Mouse (Mus musculus) thymus, postnatal 0 days (tissue): Measurements from ENCODE around the gene F8a. TPM values are rescaled to one million over a fixed set of nuclear protein-coding genes. Genes with fewer than 3 reads are reported as not detected.
"Not testable (repeated sequence)": the region's sequence is repeated elsewhere in the genome, so short reads cannot be mapped to it uniquely, and the experiment has no call there.

Source experiments
- DNase-seq: peaks from one replicate; pipeline ENCODE4 v3.0.0-alpha.2; 2015; ENCODE audit warnings: low spot score
- polyA plus RNA-seq: library from polyadenylated mRNA; unstranded; fragments of >200 nt; fragmentation: Nextera tagmentation; extraction: Ambion mirVana; gene quantifications from 2 replicates; pipeline ENCODE4 v1.2.1, GENCODE M21; 2015

The F8a gene
- 19.1 and 20.4 TPM in 2 replicates for polyA plus RNA-seq

DNA sequence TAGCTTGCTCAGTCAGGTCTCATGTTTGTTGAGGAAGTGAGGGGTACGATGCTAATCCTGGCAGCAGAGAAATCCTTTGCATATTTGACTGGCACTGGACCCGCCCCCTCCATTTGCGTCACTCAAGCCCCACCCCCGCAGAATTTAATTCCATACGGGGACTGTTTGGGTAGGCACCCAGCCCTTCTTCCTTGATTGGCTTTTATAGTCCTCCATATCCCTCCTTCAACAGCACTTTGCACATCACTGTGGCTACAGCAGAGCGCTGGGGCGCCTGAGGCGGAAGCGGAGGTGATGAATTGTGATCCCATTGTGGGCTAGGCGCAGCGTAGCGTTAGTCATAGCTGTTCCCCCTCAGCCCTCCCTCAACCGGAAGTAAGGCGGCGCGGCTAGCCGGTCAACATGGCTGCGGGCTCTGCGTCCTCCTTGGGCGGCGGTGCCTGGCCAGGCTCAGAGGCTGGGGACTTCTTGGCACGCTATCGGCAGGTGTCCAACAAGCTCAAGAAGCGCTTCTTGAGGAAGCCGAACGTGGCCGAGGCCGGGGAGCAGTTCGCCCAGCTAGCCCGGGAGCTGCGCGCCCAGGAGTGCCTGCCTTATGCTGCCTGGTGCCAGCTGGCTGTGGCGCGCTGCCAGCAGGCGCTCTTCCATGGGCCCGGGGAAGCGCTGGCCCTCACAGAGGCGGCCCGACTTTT is at the start of gene F8a:
Gene F8a (plus strand): TSS at position 378 of the 692 bp plus-strand sequence.
- DNase-seq: peak; percentile 83

- peak; percentile 4 for DNase-seq
These were observed 36.2 kb upstream of the F8a start, which contains the start of gene Xlr3b for GRCm38 (mm10) chrX:73191934-73192333. Xlr3b (plus strand) TSS chrX:73192207.

- DNase-seq: not testable (repeated sequence)
These were observed 14.1 kb upstream of the F8a start, which contains the start of gene Xlr4b for GRCm38 (mm10) chrX:73213819-73214564. Xlr4b (plus strand) TSS chrX:73214333.

DNA sequence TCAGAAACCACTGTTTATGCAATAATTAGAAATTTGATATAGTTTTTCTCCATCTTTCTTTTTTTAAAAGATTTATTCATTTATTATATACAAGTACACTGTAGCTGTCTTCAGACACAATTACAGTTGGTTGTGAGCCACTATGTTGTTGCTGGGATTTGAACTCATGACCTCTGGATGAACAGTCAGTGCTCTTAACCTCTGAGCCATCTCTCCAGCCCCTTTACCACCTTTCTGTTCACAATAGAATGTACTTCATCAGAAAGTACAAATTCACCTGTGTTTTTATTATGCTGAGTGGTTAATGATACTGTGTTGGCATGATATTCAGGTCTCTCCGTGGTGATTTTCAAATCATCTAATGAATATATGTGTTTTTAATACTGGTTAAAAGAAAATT is 2.7 kb upstream of the F8a start:
- DNase-seq: no peak

DNA sequence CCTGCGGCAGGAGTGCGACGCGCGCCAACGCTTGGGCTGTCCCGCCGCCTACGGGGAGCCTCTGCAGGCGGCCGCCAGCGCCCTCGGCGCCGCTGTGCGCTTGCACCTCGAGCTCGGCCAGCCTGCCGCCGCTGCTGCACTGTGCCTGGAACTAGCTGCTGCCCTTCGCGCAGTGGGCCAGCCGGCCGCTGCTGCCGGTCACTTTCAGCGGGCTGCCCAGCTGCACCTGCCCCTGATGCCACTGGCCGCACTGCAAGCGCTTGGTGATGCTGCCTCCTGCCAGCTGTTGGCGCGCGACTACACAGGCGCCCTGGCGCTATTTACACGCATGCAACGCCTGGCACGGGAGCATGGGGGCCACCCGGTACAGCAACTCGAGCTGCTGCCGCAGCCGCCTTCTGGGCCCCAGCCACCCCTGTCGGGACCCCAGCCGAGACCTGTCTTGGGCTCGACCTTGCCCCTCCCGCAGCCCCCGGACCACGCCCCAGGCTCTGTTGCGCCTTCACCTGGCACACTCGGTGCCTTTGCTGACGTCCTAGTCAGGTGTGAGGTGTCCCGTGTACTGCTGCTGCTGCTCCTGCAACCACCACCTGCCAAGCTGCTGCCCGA is 619 bp downstream of the F8a start:
- peak; percentile 65 for DNase-seq

GRCm38 (mm10) chrX:73229288-73229687 is 1.2 kb downstream of the F8a start:
- DNase-seq: no peak

DNA sequence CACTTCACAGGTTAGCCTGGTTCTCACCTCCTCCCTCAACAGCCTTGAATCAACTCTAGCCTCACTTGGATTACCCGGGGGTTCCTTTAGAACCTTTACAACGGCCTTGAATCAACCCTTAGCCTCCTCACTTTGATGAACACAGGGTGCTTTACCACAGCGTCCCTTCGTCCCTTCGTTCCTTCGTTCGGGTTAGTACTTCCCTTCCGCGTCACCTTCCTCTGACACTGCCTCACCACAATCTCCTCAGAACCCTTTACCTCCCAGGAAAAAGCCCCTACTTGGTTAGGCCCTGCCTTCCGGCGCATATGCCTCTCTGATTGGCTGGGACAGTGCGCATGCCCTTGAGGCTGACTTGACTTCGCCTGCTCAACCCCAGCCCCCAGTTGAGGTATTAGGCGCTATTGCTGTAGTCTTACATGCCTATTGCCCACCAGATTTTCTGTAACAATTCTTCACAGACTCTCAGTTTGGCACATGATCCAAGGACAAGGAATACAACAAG is 14.8 kb downstream of the F8a start, which contains the start of gene Xlr4c:
Gene Xlr4c (minus strand): TSS at position 310 of the 505 bp plus-strand sequence.
- not testable (repeated sequence) for DNase-seq

GRCm38 (mm10) chrX:73262428-73262827 is 34.3 kb downstream of the F8a start:
- DNase-seq: not testable (repeated sequence)

DNA sequence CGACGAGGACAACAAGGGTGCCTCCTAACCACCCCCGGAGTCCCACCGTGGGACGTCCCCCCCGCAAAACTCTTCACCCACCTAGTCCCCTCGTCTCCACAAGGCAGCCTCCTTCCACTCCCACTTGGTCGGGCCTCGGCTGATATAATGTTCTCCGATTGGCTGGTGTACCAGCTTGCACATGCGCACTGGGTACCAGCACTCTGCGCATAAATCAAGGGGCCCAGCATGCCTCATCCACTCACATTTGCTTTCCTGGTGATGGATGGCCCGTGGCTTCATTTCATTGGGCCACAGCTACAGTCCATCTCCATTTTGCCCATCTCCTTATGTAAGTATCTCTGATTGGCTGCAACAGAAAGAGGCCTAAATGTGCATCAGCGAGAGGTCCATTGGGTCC is 37.2 kb downstream of the F8a start, which contains the start of gene Xlr3c:
Gene Xlr3c (minus strand): TSS at position 121 of the 400 bp plus-strand sequence.
- not testable (repeated sequence) for DNase-seq

Other genes starting within 250 kb of the F8a start
- 0.78 and 0.96 TPM in 2 replicates for gene Zfp185, start 241.0 kb upstream of the F8a start, polyA plus RNA-seq
- 0.09 TPM in 1 of 2 replicates, not detected in the other for gene Pnma5, start 191.2 kb upstream of the F8a start, polyA plus RNA-seq
- gene Pnma3, start 163.5 kb upstream of the F8a start, polyA plus RNA-seq: not detected in 2 replicates
- 76.9 and 77.7 TPM in 2 replicates for gene Xlr4a, start 145.8 kb upstream of the F8a start, polyA plus RNA-seq
- 1.2 and 2.2 TPM in 2 replicates for gene Xlr3a, start 131.2 kb upstream of the F8a start, polyA plus RNA-seq
- gene Gm14685, start 111.2 kb upstream of the F8a start, polyA plus RNA-seq: 0.18 TPM in 1 of 2 replicates, not detected in the other
- gene Xlr5b, start 79.5 kb upstream of the F8a start, polyA plus RNA-seq: 0.10 and 0.23 TPM in 2 replicates
- 0.23 and 0.29 TPM in 2 replicates for gene DXBay18, start 78.8 kb upstream of the F8a start, polyA plus RNA-seq
- not detected in 2 replicates for gene Spin2d, start 51.3 kb upstream of the F8a start, polyA plus RNA-seq
- gene Xlr3b, start 36.1 kb upstream of the F8a start, polyA plus RNA-seq: 0.44 and 4.8 TPM in 2 replicates
- gene Xlr4b, start 14.0 kb upstream of the F8a start, polyA plus RNA-seq: 60.8 and 71.0 TPM in 2 replicates
- 24.2 and 36.5 TPM in 2 replicates for gene Xlr4c, start 14.8 kb downstream of the F8a start, polyA plus RNA-seq
- not detected in 2 replicates for gene Xlr3c, start 37.1 kb downstream of the F8a start, polyA plus RNA-seq
- gene Xlr5a, start 64.7 kb downstream of the F8a start, polyA plus RNA-seq: 0.18 TPM in 1 of 2 replicates, not detected in the other
- gene Xlr5c, start 64.7 kb downstream of the F8a start, polyA plus RNA-seq: 0.10 TPM in 1 of 2 replicates, not detected in the other
- not detected in 2 replicates for gene Gm45015, start 108.5 kb downstream of the F8a start, polyA plus RNA-seq
- gene Zfp275, start 114.3 kb downstream of the F8a start, polyA plus RNA-seq: 5.6 and 5.7 TPM in 2 replicates
- gene Gm18336, start 170.4 kb downstream of the F8a start, polyA plus RNA-seq: not detected in 2 replicates
- not detected in 2 replicates for gene Zfp92, start 182.8 kb downstream of the F8a start, polyA plus RNA-seq
- 0.50 and 0.77 TPM in 2 replicates for gene Trex2, start 207.1 kb downstream of the F8a start, polyA plus RNA-seq
- gene Haus7, start 230.8 kb downstream of the F8a start, polyA plus RNA-seq: 44.7 and 46.3 TPM in 2 replicates